Mouse (Mus musculus): ENCODE data around the gene Gsn. TPM values are rescaled to one million over a fixed set of nuclear protein-coding genes. Genes with fewer than 3 reads are reported as not detected.

Gene Gsn
- polyA plus RNA-seq, 1 experiment: 2,994 TPM

GRCm38 (mm10) chr2:35260291-35260690 lies 4.1 kb downstream of the Gsn start:
- peaks cover 11% of the 10 kb centered on the region; the same call in 1 of the 2 replicates for H3K4me1 ChIP-seq (ENCODE audit: control insufficient read depth, insufficient read depth, low read length)
- no peak overlapping the region for H3K4me3 ChIP-seq (replicated peaks; ENCODE audit: extremely low read depth, low read depth, low read length)
- no peak for DNase-seq
- no peak for TF ChIP-seq CTCF (IDR thresholded peaks at IDR 0.05; ENCODE audit: insufficient read depth, low read length)
- no peak for TF ChIP-seq POLR2A (IDR thresholded peaks at IDR 0.05; ENCODE audit: borderline replicate concordance, extremely low read depth, low read depth, low read length)
- WGBS: 62% methylated on average over 1 of the region's 1 CpGs

DNA sequence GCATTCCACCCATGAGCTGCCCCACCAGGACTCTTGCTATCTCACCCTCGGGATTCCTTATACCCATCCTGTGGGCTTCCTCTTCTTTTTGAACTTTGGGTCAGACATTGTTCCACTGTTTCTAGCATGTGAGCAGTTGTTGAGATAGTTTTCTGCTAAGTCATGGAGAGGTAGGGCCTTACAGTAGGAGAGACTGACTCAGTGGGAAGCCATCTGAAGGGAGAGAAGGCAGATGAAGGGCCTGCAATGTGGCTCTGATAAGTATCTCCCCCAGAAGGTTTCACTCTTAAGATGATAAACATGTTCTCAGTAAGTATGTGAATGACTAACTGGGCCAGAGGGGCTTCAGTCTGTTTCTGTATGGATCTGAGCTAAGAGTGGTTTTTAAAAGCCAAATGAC lies 7.9 kb downstream of the Gsn start:
- TF ChIP-seq POLR2A (IDR thresholded peaks at IDR 0.05; ENCODE audit: borderline replicate concordance, extremely low read depth, low read depth, low read length): no peak
- TF ChIP-seq CTCF (IDR thresholded peaks at IDR 0.05; ENCODE audit: insufficient read depth, low read length): no peak
- H3K4me1 ChIP-seq (ENCODE audit: control insufficient read depth, insufficient read depth, low read length): peaks cover 14% of the 10 kb centered on the region; the same call in 1 of the 2 replicates
- H3K4me3 ChIP-seq (replicated peaks; ENCODE audit: extremely low read depth, low read depth, low read length): no peak overlapping the region
- DNase-seq: no peak
- 66% methylated on average over 1 of the region's 1 CpGs for WGBS

GRCm38 (mm10) chr2:35265296-35265695 lies 9.1 kb downstream of the Gsn start:
- 27% methylated on average over 8 of the region's 8 CpGs for WGBS
- Histone ChIP-seq H3K4me1 (ENCODE audit: control insufficient read depth, insufficient read depth, low read length) (peaks cover 14% of the 10 kb centered on the region), H3K4me3 (replicated peaks; ENCODE audit: extremely low read depth, low read depth, low read length) (no peak overlapping the region)
- no peak for DNase-seq
- TF ChIP-seq CTCF (IDR thresholded peaks at IDR 0.05; ENCODE audit: insufficient read depth, low read length) (peak; percentile 53), POLR2A (IDR thresholded peaks at IDR 0.05; ENCODE audit: borderline replicate concordance, extremely low read depth, low read depth, low read length) (no peak)

GRCm38 (mm10) chr2:35265775-35266174 lies 9.6 kb downstream of the Gsn start:
- no peak for DNase-seq
- no peak overlapping the region for H3K4me3 ChIP-seq (replicated peaks; ENCODE audit: extremely low read depth, low read depth, low read length)
- TF ChIP-seq CTCF (IDR thresholded peaks at IDR 0.05; ENCODE audit: insufficient read depth, low read length) (no peak), POLR2A (IDR thresholded peaks at IDR 0.05; ENCODE audit: borderline replicate concordance, extremely low read depth, low read depth, low read length) (no peak)
- WGBS: 70% methylated on average over 8 of the region's 8 CpGs
- peaks cover 18% of the 10 kb centered on the region for H3K4me1 ChIP-seq (ENCODE audit: control insufficient read depth, insufficient read depth, low read length)

DNA sequence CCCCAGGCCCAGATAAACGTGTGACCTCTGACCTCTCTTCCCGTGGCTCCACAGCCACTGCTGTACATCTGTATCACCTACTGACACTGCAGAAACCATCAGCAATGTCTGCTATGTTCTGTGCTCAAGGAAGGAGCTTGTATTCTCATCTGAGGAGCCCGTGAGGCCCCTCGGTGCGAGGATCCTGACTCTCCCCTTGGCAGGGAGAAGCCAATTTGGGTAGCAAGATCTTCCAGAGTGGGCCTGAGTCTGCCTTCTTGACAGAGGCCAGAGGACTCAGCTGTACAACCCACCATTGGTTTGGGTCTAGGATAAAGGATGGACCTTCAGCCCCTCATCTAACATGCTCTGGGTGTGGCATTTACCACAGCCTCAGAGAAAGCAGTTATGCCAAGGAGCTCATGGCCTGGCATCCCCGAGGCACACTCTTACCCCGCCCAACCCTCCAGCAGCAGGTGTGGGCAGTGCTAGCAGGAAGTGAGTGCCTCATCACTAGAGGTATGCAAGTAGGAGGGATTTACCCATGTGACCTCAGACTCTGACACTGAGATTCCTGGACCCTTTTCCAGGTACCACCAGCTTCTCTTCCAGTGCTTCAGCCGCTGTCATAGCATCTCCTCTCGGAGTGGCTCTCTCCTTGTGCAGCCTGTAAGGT lies 10.2 kb downstream of the Gsn start:
- no peak overlapping the region for H3K4me3 ChIP-seq (replicated peaks; ENCODE audit: extremely low read depth, low read depth, low read length)
- WGBS: 70% methylated on average over 9 of the region's 9 CpGs
- H3K4me1 ChIP-seq (ENCODE audit: control insufficient read depth, insufficient read depth, low read length): peaks cover 18% of the 10 kb centered on the region
- DNase-seq: no peak
- no peak for TF ChIP-seq POLR2A (IDR thresholded peaks at IDR 0.05; ENCODE audit: borderline replicate concordance, extremely low read depth, low read depth, low read length)
- no peak for TF ChIP-seq CTCF (IDR thresholded peaks at IDR 0.05; ENCODE audit: insufficient read depth, low read length)

- TF ChIP-seq CTCF (IDR thresholded peaks at IDR 0.05; ENCODE audit: insufficient read depth, low read length): no peak
- TF ChIP-seq POLR2A (IDR thresholded peaks at IDR 0.05; ENCODE audit: borderline replicate concordance, extremely low read depth, low read depth, low read length): 0 out of 2 replicates have a peak, but pooled peaks have one; percentile 40
- peak overlapping the region; percentile 6 for H3K4me3 ChIP-seq (replicated peaks; ENCODE audit: extremely low read depth, low read depth, low read length)
These were observed 11.1 kb downstream of the Gsn start for GRCm38 (mm10) chr2:35267156-35267875.

GRCm38 (mm10) chr2:35267876-35268566 lies 11.8 kb downstream of the Gsn start:
- no peak for DNase-seq
- no peak for TF ChIP-seq POLR2A (IDR thresholded peaks at IDR 0.05; ENCODE audit: borderline replicate concordance, extremely low read depth, low read depth, low read length)
- no peak for TF ChIP-seq CTCF (IDR thresholded peaks at IDR 0.05; ENCODE audit: insufficient read depth, low read length)
- 37% methylated on average over 10 of the region's 10 CpGs for WGBS
- Histone ChIP-seq H3K4me1 (ENCODE audit: control insufficient read depth, insufficient read depth, low read length) (peaks cover 25% of the 10 kb centered on the region), H3K4me3 (replicated peaks; ENCODE audit: extremely low read depth, low read depth, low read length) (no peak overlapping the region)

More at GRCm38 (mm10) chr2:35267156-35267875, 11.1 kb downstream of the Gsn start:
- H3K4me1 ChIP-seq (ENCODE audit: control insufficient read depth, insufficient read depth, low read length): peaks cover 23% of the 10 kb centered on the region
- 73% methylated on average over 13 of the region's 13 CpGs for WGBS
- peak; percentile 85 for DNase-seq

DNA sequence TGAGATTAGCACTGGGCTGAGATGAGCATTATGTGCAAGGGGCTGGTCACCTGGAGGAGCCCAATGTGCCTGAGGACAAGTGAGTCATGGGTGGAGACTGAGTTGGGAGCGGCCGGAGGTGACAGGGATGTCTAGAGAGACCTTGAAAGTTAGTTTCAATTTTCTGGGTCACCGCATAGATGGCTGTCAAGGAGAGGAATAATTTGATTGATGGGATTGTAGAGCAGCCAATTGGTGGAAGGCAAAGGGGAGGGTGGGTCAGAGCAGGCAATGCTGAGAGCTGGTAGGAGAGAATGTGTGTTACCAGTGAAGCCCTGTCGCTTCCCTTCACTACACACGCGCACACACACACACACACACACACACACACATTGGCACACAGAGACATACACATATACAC lies 13.0 kb downstream of the Gsn start:
- WGBS: 70% methylated on average over 6 of the region's 6 CpGs
- Histone ChIP-seq H3K4me1 (ENCODE audit: control insufficient read depth, insufficient read depth, low read length) (peaks cover 30% of the 10 kb centered on the region), H3K4me3 (replicated peaks; ENCODE audit: extremely low read depth, low read depth, low read length) (no peak overlapping the region)
- DNase-seq: no peak
- no peak for TF ChIP-seq POLR2A (IDR thresholded peaks at IDR 0.05; ENCODE audit: borderline replicate concordance, extremely low read depth, low read depth, low read length)
- TF ChIP-seq CTCF (IDR thresholded peaks at IDR 0.05; ENCODE audit: insufficient read depth, low read length): no peak

GRCm38 (mm10) chr2:35269716-35270260 lies 13.6 kb downstream of the Gsn start:
- TF ChIP-seq CTCF (IDR thresholded peaks at IDR 0.05; ENCODE audit: insufficient read depth, low read length): no peak
- no peak for TF ChIP-seq POLR2A (IDR thresholded peaks at IDR 0.05; ENCODE audit: borderline replicate concordance, extremely low read depth, low read depth, low read length)
- no peak for DNase-seq
- WGBS: 57% methylated on average over 4 of the region's 4 CpGs

More at GRCm38 (mm10) chr2:35269716-35270260, 13.6 kb downstream of the Gsn start:
- Histone ChIP-seq H3K4me3 (replicated peaks; ENCODE audit: extremely low read depth, low read depth, low read length) (no peak overlapping the region), H3K4me1 (ENCODE audit: control insufficient read depth, insufficient read depth, low read length) (peaks cover 30% of the 10 kb centered on the region)
